Mouse (Mus musculus): ENCODE measurements around the gene Pigg.

The Pigg gene

GRCm38 (mm10) chr5:108357862-108358261 is 45.5 kb downstream of the Pigg start:
- DNase-seq (ENCODE audit: low spot score), result no peak

- DNase-seq (ENCODE audit: low spot score), result peak; percentile 41
These were observed 47.1 kb downstream of the Pigg start for GRCm38 (mm10) chr5:108359491-108359890.

- no peak for DNase-seq (ENCODE audit: low spot score)
These were observed 47.8 kb downstream of the Pigg start for GRCm38 (mm10) chr5:108360211-108360610.

DNA sequence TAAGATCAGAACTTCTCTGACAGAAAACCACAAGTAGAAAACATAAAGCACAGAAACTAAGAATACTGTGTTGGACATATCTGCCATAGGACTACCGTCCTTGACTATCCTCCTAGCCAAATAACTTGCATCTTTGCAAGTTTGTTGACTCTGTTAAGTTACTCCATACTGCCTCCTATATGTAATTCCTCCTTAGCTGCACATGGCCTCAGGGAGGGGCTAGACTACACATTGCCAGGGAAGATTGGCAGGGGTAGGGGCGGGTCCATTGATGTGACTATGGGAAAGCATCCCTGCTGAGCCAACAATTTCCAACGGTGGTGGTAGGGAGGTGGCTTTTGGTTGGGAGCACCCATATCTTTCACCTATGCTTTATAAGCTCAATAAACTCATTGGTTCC is 49.9 kb downstream of the Pigg start:
- DNase-seq (ENCODE audit: low spot score), result no peak

GRCm38 (mm10) chr5:108366328-108366983 is 54.0 kb downstream of the Pigg start:
- no peak for DNase-seq (ENCODE audit: low spot score)

GRCm38 (mm10) chr5:108366984-108367841 is 54.8 kb downstream of the Pigg start:
- DNase-seq (ENCODE audit: low spot score), result no peak

GRCm38 (mm10) chr5:108367871-108368332 is 55.5 kb downstream of the Pigg start, which contains the start of gene Gm42517:
Gene Gm42517 (minus strand): TSS chr5:108367922.
- no peak for DNase-seq (ENCODE audit: low spot score)

DNA sequence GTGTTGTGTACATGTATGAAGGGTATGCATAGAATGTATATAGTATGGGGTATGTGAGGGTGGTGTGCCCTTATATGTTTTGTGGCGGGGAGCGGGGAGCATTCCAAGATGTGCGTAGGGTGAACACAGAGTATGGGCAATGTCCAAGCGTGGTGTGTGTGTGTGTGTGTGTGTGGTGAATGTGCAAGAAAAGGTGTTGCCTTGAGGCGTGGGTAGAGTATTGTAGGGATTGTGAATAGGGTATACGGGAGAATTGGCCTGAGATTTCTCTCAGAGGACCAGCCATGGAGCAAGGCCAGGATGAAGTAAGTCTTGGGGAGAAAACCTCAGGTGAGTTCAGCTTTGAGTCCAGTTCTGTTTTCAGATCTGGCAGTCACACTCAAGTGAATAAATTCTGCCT is 56.0 kb downstream of the Pigg start:
- no peak for DNase-seq (ENCODE audit: low spot score)

DNA sequence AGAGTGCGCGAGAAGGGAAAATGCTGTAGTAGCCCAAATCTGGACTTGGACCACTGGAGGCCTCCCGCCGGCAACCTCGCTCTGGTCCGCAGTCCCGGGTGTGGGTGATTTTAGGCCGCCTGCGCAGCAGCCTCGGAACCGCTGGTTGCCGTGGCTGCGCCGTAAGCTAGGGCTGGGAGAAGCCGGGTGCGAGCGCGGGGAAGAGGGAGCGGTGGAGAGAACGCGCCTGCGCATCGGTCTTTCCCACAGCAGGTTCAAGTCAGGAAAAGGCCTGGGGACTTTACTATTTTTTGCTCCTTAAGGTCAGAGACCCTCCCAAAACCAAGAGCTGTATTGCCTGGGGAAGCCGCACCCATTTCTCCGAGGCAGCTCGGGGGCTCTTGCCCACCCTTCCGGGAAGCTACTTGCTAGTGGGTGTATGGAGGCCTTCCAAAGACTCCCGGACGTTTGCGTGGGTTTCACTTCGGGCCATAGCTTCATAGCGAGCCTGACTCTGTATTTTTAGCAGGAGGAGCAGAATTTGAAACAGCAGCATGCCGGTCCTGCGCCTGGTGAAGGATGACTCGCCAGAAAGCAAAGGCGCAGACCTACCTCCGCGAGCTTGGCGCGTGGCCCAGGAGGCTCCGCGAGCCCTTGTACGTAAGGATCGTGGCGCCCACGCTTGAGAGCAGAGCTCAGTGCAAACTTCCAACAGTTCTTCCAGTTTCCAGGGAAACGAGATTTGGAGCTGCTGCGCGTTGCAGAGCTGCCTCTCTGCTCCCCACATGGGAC is 56.6 kb downstream of the Pigg start:
- DNase-seq (ENCODE audit: low spot score), result peak; percentile 85

DNA sequence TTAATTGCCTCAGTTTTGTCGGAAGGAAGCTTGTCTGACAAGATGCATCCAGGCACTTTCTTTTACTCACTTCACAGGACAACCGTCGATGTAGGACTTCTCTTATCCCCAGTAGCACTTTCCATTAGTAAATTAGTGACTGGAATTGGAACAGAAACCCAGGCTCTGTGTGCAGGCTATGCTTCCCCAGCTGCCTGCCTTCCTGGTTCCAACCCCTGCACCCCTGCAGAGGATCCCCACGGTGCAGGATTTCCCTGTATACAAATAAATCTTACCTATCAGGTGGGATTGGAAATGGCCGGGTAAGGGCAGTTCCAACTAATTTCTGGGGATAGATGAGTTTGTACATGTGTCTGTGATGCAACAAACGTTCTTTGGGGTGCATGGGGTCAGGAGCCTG is 57.6 kb downstream of the Pigg start:
- no peak for DNase-seq (ENCODE audit: low spot score)

- DNase-seq (ENCODE audit: low spot score), result no peak
These were observed 61.7 kb downstream of the Pigg start for GRCm38 (mm10) chr5:108374079-108374478.

GRCm38 (mm10) chr5:108376059-108376458 is 63.6 kb downstream of the Pigg start:
- DNase-seq (ENCODE audit: low spot score), result no peak

DNA sequence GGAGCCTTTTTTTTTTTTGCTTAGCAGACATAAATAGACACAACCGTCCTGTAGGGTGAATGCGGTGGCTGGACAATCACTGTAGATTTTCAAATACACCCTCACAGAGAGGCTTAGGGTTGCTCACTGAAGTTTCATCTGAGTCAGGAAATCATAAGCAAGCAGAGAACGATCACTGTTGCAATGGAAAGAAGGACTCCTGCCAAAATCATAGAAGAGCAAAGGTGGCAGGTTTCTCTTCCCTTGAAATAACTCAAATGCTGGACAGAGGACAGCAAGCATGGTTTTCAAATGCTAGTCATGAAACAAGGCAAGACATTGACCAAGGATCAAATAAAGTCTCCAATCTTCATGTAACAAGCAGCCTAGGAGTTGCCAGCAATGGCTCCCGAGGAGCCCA is 65.9 kb downstream of the Pigg start:
- DNase-seq (ENCODE audit: low spot score), result no peak

DNA sequence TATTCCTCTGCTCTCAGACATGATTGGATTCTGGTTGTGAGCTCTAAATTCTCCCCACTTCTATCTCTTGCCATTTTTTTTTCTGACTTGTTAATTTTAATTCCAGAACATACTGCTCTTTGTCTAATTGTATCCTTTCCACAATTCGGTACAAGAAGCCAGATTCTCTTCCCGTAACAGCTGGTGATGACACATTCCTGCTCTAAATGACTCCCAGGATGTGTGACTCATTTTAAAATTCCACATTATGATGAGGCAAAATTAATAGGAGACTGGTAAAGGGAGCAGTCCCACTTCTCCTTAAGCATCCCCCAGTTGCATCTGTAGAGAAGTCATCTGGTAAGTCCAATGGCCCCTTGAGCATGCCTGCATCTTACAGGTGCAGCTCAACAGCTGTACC is 73.2 kb downstream of the Pigg start:
- DNase-seq (ENCODE audit: low spot score), result no peak

- DNase-seq (ENCODE audit: low spot score), result no peak
These were observed 74.0 kb downstream of the Pigg start for GRCm38 (mm10) chr5:108386449-108386848.

DNA sequence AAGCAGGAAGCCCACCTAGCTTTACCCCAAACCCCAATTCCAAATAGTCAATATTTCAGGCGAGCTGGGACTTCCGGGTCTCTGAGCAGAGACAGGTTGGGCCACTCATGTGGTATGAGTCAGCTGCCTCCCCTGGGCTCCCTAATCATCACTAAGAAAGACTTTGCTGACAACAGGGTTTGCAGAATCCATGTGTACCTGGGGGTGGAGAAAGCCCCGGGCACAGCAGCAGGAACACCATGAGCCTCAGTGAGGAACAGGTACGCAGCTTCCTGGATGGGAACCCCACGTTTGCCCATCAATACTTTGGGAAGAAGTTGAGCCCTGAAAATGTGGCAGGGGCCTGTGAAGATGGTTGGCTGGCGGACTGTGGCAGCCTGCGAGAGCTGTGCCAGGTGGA is 75.8 kb downstream of the Pigg start, which contains the start of gene Pde6b:
Gene Pde6b, plus strand, starts transcription at position 191 of the 400 bp plus-strand sequence.
- no peak for DNase-seq (ENCODE audit: low spot score)

GRCm38 (mm10) chr5:108389744-108390143 is 77.3 kb downstream of the Pigg start:
- no peak for DNase-seq (ENCODE audit: low spot score)

Data from left cerebral cortex, adult 11 months (tissue).